In genomic region chr2:20649817-20650216, GRCm38 (mm10) we compare ENCODE assay signal across 8 mouse cellular contexts.
A peak's percentile ranks its signal among the peaks of the same experiment; 100 is the strongest.
DNase-seq lines count a peak whose midpoint lies in the region; ATAC-seq and TF ChIP-seq lines count a peak whose summit lies in the region.
"Had no signal": no experiment of that assay in that cellular context is flagged by ENCODE, and none has a peak within 500 bp of the region (broad histone marks: within the 10 kb centered on the region; RNA-seq: fewer than 3 reads in every experiment).

No protein-coding gene starts in this region.

- peak overlapping the region; percentile 62 for H3K27ac ChIP-seq in ES-Bruce4 (ENCODE audit: insufficient read depth, low read length)
- no peak overlapping the region for H3K27ac ChIP-seq in midbrain, postnatal 0 days (ENCODE audit: low read depth, low read length)
- H3K27ac ChIP-seq: heart, adult 2 months had no signal

- intact Hi-C loops in heart, postnatal 10 days (cut with DNase I) = no loop called here

- no peaks in the 10 kb centered on the region for H3K36me3 ChIP-seq in ES-Bruce4 (ENCODE audit: control insufficient read depth, insufficient read depth, low read length, poor library complexity, severe bottlenecking)
- no peaks in the 10 kb centered on the region for H3K36me3 ChIP-seq in midbrain, postnatal 0 days (ENCODE audit: insufficient read depth, low read length)

- peak; percentile 72 to 91 for DNase-seq in adrenal gland, adult (ENCODE audit: inconsistent age in 2 of 2, low spot score in 1 of 2)
- peak; percentile 14 to 19 for DNase-seq in heart, postnatal 10 days
- DNase-seq in layer of hippocampus, adult 9-11 months = peak; percentile 91
- DNase-seq in midbrain, postnatal 0 days (ENCODE audit: low spot score) = peak; percentile 28
- no peak for DNase-seq in cerebellum, adult 8-10 months

- H3K9ac ChIP-seq in ES-Bruce4 (ENCODE audit: low read depth, poor library complexity, severe bottlenecking) = peak overlapping the region; percentile 49; the same call in 1 of the 2 replicates
- no peak overlapping the region for H3K9ac ChIP-seq in midbrain, postnatal 0 days (replicated peaks; ENCODE audit: low read length, poor library complexity, severe bottlenecking)

- TF ChIP-seq EP300 in ES-Bruce4 (IDR thresholded peaks at IDR 0.05; ENCODE audit: insufficient read depth, low read depth, low read length) = no peak

- H3K27me3 ChIP-seq in ES-Bruce4 (ENCODE audit: control insufficient read depth, insufficient read depth, low read length, poor library complexity, severe bottlenecking) = no peaks in the 10 kb centered on the region
- no peaks in the 10 kb centered on the region for H3K27me3 ChIP-seq in midbrain, postnatal 0 days (ENCODE audit: insufficient read depth, low read length)

- no peak for ATAC-seq in midbrain, postnatal 0 days (ENCODE audit: low FRiP score)
- no peak for ATAC-seq in megakaryocyte, adult 5-6 weeks (ENCODE audit: poor library complexity, severe bottlenecking)

- no peak overlapping the region for H3K4me3 ChIP-seq in ES-Bruce4 (ENCODE audit: low read depth, low read length)
- H3K4me3 ChIP-seq in midbrain, postnatal 0 days (ENCODE audit: low read depth, low read length) = no peak overlapping the region
- H3K4me3 ChIP-seq: heart, adult 2 months had no signal

- no peak for TF ChIP-seq CTCF in ES-Bruce4 (IDR thresholded peaks at IDR 0.05; ENCODE audit: low read depth, low read length)
- no peak for TF ChIP-seq CTCF in midbrain, postnatal 0 days (IDR thresholded peaks at IDR 0.05)

- H3K9me3 ChIP-seq in ES-Bruce4 (replicated peaks; ENCODE audit: control insufficient read depth, insufficient read depth, low read length, poor library complexity, severe bottlenecking) = no peaks in the 10 kb centered on the region
- H3K9me3 ChIP-seq in midbrain, postnatal 0 days (ENCODE audit: low read length) = no peaks in the 10 kb centered on the region

- no peak for TF ChIP-seq POLR2A in ES-Bruce4 (IDR thresholded peaks at IDR 0.05; ENCODE audit: insufficient read depth, low read length)

- H3K4me2 ChIP-seq in midbrain, postnatal 0 days (ENCODE audit: low read depth, low read length, poor library complexity, severe bottlenecking) = no peak overlapping the region

- WGBS in midbrain, postnatal 0 days = 36% methylated on average over 4 of the region's 4 CpGs

- H3K4me1 ChIP-seq in ES-Bruce4 (ENCODE audit: control insufficient read depth, insufficient read depth, low read length) = peaks cover 14% of the 10 kb centered on the region
- H3K4me1 ChIP-seq in midbrain, postnatal 0 days (ENCODE audit: insufficient read depth, low read length) = no peaks in the 10 kb centered on the region
